Mouse (Mus musculus): ENCODE results near the gene Rasgrp2. TPM values are rescaled to one million over a fixed set of nuclear protein-coding genes. Genes with fewer than 3 reads are reported as not detected.

Gene Rasgrp2
- 46.0 and 53.1 TPM in 2 replicates for polyA plus RNA-seq (2012; rRNA removed)

DNA sequence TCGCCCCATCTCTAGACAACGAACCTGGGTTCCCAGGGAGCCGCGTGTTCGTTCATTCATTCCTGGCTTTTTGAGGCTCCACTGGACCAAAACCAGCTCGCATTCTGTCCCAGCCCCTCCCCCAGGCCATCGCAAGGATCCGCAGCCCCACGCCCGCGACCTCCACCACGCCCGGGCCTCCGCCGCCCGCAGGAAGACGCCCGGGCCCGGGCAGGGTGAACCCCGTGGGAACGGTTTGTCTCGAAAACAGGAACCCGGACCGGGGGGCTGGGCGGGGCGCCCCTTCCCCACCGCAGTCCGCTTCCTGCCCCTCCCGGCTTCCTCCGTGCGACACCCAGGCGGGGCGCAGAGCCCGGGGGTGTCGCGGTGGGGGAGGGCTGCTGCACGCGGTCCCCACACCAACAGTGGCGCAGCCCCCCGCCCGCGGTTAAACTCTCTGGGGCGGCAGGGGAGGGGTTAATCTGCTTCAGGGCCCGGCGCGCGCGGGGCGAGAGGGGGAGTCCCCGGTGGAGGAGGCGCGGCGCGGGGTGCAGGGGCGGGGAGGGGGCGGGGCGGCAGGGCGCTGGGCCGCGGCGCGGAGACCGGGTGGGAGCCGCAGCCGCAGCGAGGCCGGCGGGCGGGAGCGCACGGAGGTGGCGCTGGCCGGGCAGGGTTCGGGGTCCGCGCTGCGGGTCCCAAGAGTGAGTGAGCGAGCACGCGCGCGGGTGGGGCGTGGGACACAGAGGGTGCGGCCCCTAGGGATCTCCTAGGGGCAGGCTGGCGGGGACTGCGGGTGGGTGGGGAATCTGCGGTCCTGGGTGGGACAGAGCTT, at the start of gene Rasgrp2:
Gene Rasgrp2 (plus strand): TSS at position 56 of the 811 bp plus-strand sequence.
- TF ChIP-seq CTCF (IDR thresholded peaks at IDR 0.05; ENCODE audit: borderline replicate concordance, extremely low read depth, insufficient read depth, insufficient read length) (no peak), POLR2A (IDR thresholded peaks at IDR 0.05; ENCODE audit: borderline replicate concordance, extremely low read depth, insufficient read depth, insufficient read length, poor library complexity, severe bottlenecking) (0 out of 2 replicates have a peak, but pooled peaks have one; percentile 8)
- DNase-seq (ENCODE audit: low read depth): peak; percentile 53

DNA sequence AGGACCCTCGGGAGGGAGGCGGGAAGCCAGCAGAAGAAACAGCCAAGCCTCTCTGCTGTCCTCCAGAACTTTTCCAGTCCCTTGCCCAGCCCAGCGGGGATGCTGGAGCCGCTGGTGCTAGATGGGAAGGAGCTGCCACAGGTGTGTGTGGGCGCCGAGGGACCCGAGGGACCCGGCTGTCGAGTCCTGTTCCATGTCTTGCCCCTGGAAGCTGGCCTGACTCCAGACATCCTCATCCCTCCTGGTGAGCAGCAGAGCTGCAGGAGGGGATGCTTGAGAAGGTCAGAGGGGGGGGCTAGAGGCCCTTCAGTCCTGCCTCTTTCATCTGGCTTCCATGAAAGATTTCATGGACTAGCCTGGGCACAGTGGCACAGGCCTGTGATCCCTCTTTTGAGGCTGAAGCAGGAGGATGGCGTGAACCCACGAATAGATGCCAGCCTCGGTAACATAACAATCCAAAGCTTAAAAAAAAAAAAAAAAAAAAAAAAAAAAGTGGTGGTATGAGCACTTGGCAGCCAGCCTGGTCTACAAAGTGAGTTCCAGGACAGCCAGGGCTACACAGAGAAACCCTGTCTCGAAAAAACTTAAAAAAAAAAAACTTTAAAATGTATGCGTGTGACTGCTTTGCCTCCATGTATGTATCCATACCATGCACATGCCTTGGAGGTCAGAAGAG, 47.6 kb upstream of the Rasgrp2 start:
- no peak for TF ChIP-seq POLR2A (IDR thresholded peaks at IDR 0.05; ENCODE audit: borderline replicate concordance, extremely low read depth, insufficient read depth, insufficient read length, poor library complexity, severe bottlenecking)
- no peak for TF ChIP-seq CTCF (IDR thresholded peaks at IDR 0.05; ENCODE audit: borderline replicate concordance, extremely low read depth, insufficient read depth, insufficient read length)
- no peak for DNase-seq (ENCODE audit: low read depth)

DNA sequence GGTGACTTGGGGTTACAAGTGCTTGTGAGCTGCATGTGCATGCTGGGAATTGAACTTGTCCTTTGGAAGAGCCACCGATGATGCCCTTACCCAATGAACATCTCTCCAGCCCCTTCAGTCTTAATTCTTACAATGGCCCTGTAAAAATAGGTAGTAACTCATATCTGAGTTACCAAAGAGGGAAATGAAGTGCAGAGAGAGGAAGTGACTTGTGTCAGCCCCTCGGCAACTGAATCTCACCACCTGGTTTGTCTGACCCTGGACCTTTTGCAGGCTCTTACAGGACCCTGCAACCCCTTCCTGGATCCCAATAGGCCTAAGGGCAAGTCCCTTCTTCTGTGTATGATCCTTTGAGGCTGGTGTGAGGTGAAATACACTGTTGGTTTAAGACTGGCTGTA, 47.0 kb upstream of the Rasgrp2 start:
- no peak for DNase-seq (ENCODE audit: low read depth)
- no peak for TF ChIP-seq CTCF (IDR thresholded peaks at IDR 0.05; ENCODE audit: borderline replicate concordance, extremely low read depth, insufficient read depth, insufficient read length)
- no peak for TF ChIP-seq POLR2A (IDR thresholded peaks at IDR 0.05; ENCODE audit: borderline replicate concordance, extremely low read depth, insufficient read depth, insufficient read length, poor library complexity, severe bottlenecking)

DNA sequence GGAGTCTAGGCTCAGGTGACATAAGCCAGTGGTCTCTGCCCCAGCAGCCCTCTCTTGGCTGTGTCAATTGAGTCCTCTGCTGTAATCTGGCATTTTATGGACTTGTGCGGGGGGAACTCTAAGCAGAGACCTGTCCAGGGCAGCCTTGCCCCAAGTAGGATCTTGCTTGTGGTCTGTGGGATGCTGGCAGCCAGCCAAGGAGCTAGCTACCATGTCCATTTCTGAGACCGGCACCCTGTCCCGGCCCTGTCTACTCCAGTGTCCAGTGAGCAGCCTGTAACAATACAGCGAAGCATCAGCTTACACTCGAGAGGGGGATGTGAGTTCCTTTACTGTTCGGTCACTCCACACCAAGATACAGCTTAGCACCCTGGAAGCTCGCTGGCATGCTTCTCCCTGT, 45.1 kb upstream of the Rasgrp2 start:
- DNase-seq (ENCODE audit: low read depth): no peak
- no peak for TF ChIP-seq CTCF (IDR thresholded peaks at IDR 0.05; ENCODE audit: borderline replicate concordance, extremely low read depth, insufficient read depth, insufficient read length)
- no peak for TF ChIP-seq POLR2A (IDR thresholded peaks at IDR 0.05; ENCODE audit: borderline replicate concordance, extremely low read depth, insufficient read depth, insufficient read length, poor library complexity, severe bottlenecking)

DNA sequence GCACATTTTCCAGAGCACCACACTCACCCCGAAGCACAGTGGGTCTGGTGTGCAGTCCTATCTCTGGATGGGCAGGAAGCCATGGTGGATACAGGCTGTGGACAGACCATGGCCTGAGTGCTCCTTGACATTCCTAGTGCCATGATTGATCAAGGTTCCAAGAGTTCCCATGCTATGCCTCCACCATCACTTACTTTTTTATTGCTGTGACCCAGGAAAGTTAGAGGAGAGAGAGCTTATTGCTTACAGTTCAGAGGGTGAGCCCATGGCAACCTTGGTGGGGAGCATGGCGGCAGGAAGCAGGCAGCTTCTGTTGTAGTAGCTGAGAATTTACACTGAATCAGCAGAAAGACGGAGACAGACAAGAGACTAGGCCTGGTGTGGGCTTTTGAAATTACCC, 37.8 kb upstream of the Rasgrp2 start:
- no peak for DNase-seq (ENCODE audit: low read depth)
- no peak for TF ChIP-seq CTCF (IDR thresholded peaks at IDR 0.05; ENCODE audit: borderline replicate concordance, extremely low read depth, insufficient read depth, insufficient read length)
- no peak for TF ChIP-seq POLR2A (IDR thresholded peaks at IDR 0.05; ENCODE audit: borderline replicate concordance, extremely low read depth, insufficient read depth, insufficient read length, poor library complexity, severe bottlenecking)

DNA sequence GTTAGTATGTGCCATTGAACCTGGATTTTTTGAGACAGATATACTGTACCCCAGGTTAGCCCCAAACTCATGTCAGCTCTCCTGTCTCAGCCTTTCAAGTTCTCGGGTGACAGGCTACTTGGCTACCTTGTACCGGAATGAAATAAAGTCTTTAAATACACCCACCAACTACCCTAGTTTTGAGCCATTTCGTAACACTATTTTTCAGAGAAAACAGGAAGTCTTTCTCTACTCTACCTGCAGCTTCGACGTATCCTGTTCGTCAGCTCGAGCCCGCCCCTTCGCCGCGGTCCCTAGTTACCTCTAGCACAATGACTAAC, 36.1 kb upstream of the Rasgrp2 start:
- DNase-seq (ENCODE audit: low read depth): no peak
- TF ChIP-seq POLR2A (IDR thresholded peaks at IDR 0.05; ENCODE audit: borderline replicate concordance, extremely low read depth, insufficient read depth, insufficient read length, poor library complexity, severe bottlenecking) (no peak), CTCF (IDR thresholded peaks at IDR 0.05; ENCODE audit: borderline replicate concordance, extremely low read depth, insufficient read depth, insufficient read length) (no peak)

DNA sequence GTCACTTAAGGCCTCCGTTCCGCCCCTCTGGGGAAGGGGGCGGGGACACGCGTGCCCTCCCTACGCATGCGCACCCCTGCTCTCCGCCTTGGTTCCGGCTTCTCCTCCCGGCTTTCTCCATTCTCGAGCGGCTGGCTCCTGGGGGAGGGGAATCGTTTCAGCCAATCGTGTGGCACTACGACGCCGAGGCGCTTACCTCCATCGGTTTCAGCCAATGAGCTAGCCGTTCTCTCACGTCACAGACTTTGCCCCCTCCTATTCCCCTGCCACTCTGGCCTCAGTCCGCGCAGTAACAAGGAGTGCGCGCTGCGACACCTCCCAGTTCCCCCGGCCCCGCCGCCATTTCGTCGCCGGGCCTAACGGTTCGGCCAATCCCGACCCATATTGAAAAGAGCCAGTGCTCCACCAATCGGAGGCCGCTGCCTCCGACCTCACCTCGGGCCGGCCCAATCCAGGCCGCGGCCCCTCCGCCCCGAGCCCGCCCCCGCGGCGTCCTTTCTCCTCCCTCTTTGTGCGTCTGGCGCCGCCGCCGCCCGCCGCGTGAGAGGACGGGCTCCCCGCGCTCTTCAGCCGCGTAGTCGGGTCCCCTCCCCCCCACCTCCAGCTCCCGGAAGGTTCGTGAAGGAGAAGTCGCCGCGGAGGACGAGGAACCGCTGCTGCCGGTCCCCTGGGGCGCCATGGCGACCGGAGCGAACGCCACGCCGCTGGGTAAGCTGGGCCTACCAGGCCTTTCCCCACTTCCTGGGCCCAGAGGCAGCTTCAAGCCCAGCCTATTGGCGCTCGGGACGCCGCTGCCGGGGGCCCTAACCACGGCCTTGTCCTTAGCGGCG, 35.5 kb upstream of the Rasgrp2 start, which contains the start of gene Sf1:
Gene Sf1 (plus strand): TSS at position 280 of the 830 bp plus-strand sequence.
- TF ChIP-seq POLR2A (IDR thresholded peaks at IDR 0.05; ENCODE audit: borderline replicate concordance, extremely low read depth, insufficient read depth, insufficient read length, poor library complexity, severe bottlenecking) (peak; percentile 76), CTCF (IDR thresholded peaks at IDR 0.05; ENCODE audit: borderline replicate concordance, extremely low read depth, insufficient read depth, insufficient read length) (no peak)
- peak; percentile 100 for DNase-seq (ENCODE audit: low read depth)

DNA sequence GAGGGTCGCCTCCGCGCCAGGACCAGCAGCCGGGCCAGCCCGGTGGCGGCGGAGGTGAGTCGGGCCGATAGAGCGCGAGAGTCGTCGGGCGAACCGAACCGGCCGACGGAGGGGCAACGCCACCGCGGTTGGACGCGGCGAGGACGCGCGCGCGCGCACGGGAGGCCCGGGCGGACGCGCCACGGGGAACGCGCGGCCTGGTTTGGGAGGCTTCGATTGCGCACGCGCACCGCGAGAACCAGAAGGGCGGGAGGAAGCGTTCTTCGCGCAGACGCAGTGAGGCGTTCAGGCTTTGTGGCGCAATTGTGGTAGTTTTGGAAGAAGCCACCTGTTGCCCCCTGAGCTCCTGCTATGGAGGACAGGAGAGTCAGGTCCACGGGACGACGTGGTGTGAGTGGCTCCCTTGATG, 34.8 kb upstream of the Rasgrp2 start:
- DNase-seq (ENCODE audit: low read depth): peak; percentile 94
- TF ChIP-seq CTCF (IDR thresholded peaks at IDR 0.05; ENCODE audit: borderline replicate concordance, extremely low read depth, insufficient read depth, insufficient read length) (no peak), POLR2A (IDR thresholded peaks at IDR 0.05; ENCODE audit: borderline replicate concordance, extremely low read depth, insufficient read depth, insufficient read length, poor library complexity, severe bottlenecking) (peak; percentile 84)

DNA sequence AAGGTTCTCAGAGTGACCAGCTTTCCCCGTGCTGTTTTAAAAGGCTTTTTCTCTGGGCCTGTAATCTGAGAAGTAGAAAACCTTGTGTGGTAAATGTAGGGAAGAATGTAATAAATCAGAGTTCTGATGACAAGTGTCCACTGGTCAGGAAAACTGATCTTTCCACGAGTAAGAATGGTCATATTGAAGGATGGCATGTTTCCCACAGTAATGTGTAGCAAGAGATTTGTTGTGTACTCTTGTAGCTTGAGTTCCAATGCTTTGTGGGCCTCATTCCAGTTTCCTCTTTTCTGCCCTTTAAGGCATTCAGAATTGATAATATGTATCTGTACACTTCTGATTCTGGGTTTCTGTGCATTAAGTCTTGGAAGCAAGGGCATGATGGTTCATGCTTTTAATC, 34.3 kb upstream of the Rasgrp2 start:
- DNase-seq (ENCODE audit: low read depth): no peak
- TF ChIP-seq CTCF (IDR thresholded peaks at IDR 0.05; ENCODE audit: borderline replicate concordance, extremely low read depth, insufficient read depth, insufficient read length) (no peak), POLR2A (IDR thresholded peaks at IDR 0.05; ENCODE audit: borderline replicate concordance, extremely low read depth, insufficient read depth, insufficient read length, poor library complexity, severe bottlenecking) (no peak)

DNA sequence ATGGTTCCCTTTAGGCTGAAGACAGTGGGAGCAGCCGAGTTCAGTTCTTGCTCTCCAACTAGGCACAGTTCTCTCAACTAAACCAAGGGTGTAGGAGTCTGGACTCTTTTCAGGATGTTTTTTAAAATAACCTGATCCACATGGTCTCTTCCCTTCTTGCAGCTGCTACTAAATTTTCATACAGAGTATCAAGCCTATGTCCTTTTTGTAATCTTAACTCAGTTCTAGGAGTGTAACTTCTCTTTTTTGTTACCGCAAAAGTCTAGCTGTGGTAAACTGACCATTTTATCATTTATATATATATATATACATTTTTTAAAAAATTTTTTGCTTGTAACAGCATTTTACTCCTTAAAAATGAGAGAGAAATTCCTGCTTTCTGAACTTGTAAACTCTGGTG, 29.0 kb upstream of the Rasgrp2 start:
- TF ChIP-seq CTCF (IDR thresholded peaks at IDR 0.05; ENCODE audit: borderline replicate concordance, extremely low read depth, insufficient read depth, insufficient read length) (no peak), POLR2A (IDR thresholded peaks at IDR 0.05; ENCODE audit: borderline replicate concordance, extremely low read depth, insufficient read depth, insufficient read length, poor library complexity, severe bottlenecking) (no peak)
- no peak for DNase-seq (ENCODE audit: low read depth)

DNA sequence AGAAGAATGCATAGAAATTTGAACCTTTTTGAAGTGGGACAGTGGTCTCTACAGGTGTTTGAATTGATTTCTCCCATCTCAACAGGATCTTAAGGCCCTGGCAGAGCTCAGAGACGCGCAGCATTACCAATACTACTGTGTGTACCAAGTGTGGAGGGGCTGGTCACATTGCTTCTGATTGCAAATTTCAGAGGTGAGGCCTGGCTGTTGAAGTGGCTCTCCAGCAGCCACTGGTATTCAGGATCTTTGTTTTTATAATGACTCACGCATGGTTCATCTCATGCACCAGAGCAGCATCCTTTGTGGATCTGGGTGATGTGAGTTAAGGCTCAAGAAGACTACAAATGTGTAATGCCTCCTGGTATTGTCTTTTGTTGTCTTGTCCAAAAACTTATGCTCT, 26.7 kb upstream of the Rasgrp2 start:
- DNase-seq (ENCODE audit: low read depth): no peak
- TF ChIP-seq POLR2A (IDR thresholded peaks at IDR 0.05; ENCODE audit: borderline replicate concordance, extremely low read depth, insufficient read depth, insufficient read length, poor library complexity, severe bottlenecking) (no peak), CTCF (IDR thresholded peaks at IDR 0.05; ENCODE audit: borderline replicate concordance, extremely low read depth, insufficient read depth, insufficient read length) (no peak)

Data from brain, embryonic 14.5 days (tissue).